Mouse (Mus musculus) gastrocnemius, adult 8-10 months (tissue): ENCODE results near the gene Mmp11. TPM values are rescaled to one million over a fixed set of nuclear protein-coding genes. Genes with fewer than 3 reads are reported as not detected.
"Not testable (repeated sequence)": the region's sequence is repeated elsewhere in the genome, so short reads cannot be mapped to it uniquely, and the experiment has no call there.

Experiments
- DNase-seq, 2 experiments: peaks; one replicate each; pipeline ENCODE4 v3.0.0; 2022; ENCODE audit warnings: low spot score in 2 of 2
- total RNA-seq, 4 experiments: library from RNA; stranded (reverse); gene quantifications; 2 replicates each; pipeline ENCODE4 v1.2.4; 2022

The Mmp11 gene
- total RNA-seq, 4 experiments from 2014 or later = 0.77 to 2.3 (median 1.4) TPM

- DNase-seq = peak; percentile 74 to 75
These were observed 38.9 kb downstream of the Mmp11 start for GRCm38 (mm10) chr10:75897373-75897772.

- no peak for DNase-seq
These were observed 40.1 kb downstream of the Mmp11 start for GRCm38 (mm10) chr10:75896208-75896607.

- no peak for DNase-seq
These were observed 40.6 kb downstream of the Mmp11 start for GRCm38 (mm10) chr10:75895730-75896129.

- DNase-seq = no peak
These were observed 41.7 kb downstream of the Mmp11 start for GRCm38 (mm10) chr10:75894601-75895000.

- DNase-seq = peak; percentile 83 to 86
These were observed 43.1 kb downstream of the Mmp11 start, which contains the start of gene Derl3 for GRCm38 (mm10) chr10:75893089-75893750. Derl3 (plus strand) TSS chr10:75893413.

DNA sequence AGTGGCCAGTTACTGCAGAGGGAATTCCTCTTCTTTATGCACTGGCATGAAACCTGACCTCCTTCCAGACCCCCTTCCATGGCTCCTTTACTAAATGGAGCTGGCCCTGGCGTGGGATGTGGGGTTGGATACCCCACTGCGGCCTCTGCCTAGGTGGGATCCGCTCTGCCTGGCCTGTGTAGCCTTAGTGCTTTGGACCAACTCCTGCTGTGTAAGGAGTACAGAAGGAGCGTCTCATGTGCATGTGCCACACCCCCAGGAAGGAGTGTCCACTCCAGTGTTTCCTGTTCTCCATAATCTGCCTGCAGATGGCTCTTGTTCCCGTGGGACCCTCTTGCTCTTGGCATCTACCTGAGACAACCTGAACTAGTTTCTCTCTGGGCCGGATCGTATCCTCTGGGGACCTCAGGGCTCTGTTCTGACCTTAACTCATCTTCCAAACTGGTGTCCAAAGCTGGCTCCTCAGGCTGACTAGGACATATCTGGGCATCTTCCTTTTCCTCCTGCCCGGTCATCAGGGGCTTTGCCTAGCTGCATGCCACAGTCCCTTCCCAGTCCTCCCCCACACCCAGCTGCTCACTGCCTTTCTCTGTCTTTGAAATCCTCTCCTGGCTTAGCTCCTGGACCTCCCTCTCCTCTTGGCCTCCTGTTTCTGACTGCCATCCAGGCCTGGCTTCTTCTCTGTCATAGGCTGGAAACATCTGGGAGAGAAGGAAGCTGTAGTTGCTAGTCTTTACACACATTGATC is 46.7 kb downstream of the Mmp11 start:
- DNase-seq = no peak

GRCm38 (mm10) chr10:75887504-75887903 is 48.8 kb downstream of the Mmp11 start:
- DNase-seq = not testable (repeated sequence)

DNA sequence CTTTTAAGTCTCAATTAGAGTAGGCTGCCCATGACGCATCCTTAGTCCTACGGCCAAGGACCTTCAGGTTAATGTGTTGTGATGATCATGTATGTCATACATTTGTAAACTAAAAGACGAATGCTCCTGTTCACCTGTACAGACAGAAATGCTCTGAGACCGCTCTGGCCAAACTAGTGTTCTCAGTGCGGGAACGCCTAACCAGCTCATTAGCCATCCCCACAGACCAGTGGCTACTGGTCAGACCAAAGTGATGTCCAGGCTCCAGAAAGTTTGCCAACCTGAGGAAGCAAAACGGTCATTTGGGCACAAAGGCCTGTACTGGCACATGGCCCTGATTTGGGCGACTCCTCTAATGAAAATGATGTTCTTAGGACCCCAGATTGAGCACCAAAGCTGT is 51.6 kb downstream of the Mmp11 start:
- DNase-seq = no peak

GRCm38 (mm10) chr10:75883232-75883552 is 53.1 kb downstream of the Mmp11 start:
- DNase-seq = peak; percentile 53 to 68

GRCm38 (mm10) chr10:75882433-75883231 is 53.7 kb downstream of the Mmp11 start:
- no peak for DNase-seq

DNA sequence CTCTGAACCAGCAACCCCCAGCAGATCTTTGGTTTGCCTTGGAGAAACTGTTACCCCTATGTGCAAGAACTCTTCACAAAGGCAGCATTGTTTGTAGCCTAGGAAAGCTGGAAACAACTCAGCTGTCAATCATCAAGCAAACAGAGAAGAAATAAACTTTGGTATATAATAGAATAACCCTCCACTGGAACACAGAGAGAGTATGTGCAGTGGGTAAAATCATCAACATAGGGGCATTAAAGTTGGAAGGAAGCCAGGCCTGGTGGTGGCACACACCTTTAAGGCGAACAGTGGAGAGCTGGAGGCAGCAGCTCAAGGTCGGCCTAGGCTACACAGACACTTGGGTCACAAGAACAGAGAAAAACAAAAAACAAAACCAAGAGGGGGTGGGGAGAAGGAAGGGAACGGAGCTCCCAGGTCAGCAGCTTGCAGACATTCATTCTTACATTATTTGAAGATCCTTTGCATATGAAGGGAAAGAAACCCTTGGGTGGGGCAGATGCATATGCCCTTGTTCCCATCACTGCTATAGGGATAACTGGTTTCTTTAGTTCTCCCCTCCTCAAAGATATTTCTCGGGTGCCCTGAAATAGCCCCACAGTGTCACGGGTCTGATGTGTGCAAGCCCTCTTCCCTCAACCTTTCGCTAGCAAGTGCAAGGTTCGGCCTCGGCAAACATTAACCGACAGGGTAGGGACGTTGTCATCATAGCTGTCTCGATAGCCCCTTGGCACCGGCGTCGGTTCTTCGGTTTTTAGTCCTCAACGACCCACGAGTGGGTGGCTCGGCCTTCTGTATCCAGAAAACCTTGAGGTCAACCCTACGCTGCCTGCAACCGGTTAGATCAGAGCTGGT is 54.5 kb downstream of the Mmp11 start:
- DNase-seq = no peak

- no peak for DNase-seq
These were observed 55.3 kb downstream of the Mmp11 start for GRCm38 (mm10) chr10:75880771-75881577.

DNA sequence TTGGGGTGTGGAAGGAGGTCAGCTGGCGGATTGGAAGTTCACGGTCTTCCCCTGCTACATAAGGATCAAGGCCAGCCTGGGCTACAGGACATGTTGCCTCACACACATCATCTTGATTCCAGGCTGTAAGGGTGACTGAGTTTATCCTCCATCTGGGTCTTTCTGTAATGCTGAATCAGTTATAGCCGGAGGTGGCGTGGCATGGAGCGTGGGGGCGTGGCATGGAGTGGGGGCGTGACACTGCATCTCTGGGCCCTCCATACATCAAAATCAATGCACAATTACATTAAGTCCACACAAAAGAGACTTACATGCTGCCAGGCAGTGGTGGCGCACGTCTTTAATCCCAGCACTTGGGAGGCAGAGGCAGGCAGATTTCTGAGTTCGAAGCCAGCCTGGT is 55.9 kb downstream of the Mmp11 start:
- no peak for DNase-seq

DNA sequence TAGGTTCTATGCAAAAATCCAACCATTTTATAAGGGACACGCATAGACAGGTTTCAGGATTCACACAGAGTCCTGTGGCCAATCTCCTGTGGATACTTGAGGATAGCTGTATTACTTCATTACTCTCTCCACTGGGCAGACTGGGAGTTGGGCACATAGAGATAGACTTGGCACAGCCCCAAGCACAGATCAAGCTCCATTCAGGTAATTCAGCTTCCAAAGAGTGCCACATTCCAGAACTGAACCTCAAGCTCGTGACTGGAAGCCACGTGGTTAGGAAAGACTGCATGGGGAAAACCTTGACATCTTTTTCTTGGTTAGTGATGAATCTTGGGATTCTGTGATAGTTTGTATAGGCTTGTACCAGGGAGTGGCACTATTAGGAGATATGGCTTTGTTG is 57.5 kb downstream of the Mmp11 start:
- no peak for DNase-seq

DNA sequence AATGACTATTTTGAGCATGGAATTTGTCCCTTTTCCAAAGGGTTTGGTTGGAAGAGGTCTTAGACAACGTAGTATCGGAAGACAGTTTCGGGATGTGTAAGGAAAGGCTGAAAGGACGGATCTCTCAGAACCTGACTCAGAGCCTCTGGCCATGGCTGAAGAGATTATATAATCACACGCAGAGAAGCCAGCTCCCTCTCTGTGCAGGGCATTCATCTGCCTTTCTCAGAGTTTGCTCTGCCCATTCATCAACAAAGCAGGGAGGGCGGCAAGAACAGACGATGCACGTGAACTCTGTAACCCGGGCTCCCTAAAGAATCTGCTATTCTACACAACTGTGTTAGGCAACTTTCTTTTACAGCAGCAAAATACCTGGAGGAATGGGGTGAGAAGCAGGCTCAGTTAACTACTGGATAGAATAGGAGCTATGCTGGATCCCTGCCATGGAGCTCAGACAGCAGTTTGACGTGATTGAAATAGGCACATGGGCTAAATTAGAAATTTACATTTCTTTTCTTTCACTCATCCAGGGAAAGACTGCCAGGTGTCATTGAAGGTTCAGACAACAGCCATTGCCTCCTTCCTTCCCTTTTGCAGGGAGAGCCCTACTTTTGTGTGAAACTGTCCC is 62.6 kb downstream of the Mmp11 start:
- no peak for DNase-seq

Other genes with a start within 250 kb of the Mmp11 start
- 1 to 10 TPM; 6.6 to 9.3 (median 7.4) TPM for gene Cabin1, start 172.2 kb downstream of the Mmp11 start, total RNA-seq
- gene Ddt, start 163.1 kb downstream of the Mmp11 start, total RNA-seq = 10 to 100 TPM; 23.6 to 32.6 (median 29.5) TPM
- gene Gm20441, start 155.5 kb downstream of the Mmp11 start, total RNA-seq = not detected
- 1 to 10 TPM; 2.6 to 4.8 (median 3.1) TPM for gene Gstt3, start 155.1 kb downstream of the Mmp11 start, total RNA-seq
- 1 to 10 TPM; 4.6 to 8.3 (median 4.8) TPM for gene Gstt1, start 137.9 kb downstream of the Mmp11 start, total RNA-seq
- gene Gstt4, start 114.0 kb downstream of the Mmp11 start, total RNA-seq = not detected
- 1 to 10 TPM; 2.7 to 6.5 (median 3.8) TPM for gene Gstt2, start 99.1 kb downstream of the Mmp11 start, total RNA-seq
- gene Mif, start 76.3 kb downstream of the Mmp11 start, total RNA-seq = 100 to 1,000 TPM; 144 to 161 (median 157) TPM
- 1 to 10 TPM in 1 of 4 experiments, not detected in 3; 1.1 TPM for gene Derl3, start 43.1 kb downstream of the Mmp11 start, total RNA-seq
- gene Smarcb1, start 14.9 kb downstream of the Mmp11 start, total RNA-seq = 10 to 100 TPM; 11.0 to 16.7 (median 11.5) TPM
- gene Chchd10, start 3.4 kb downstream of the Mmp11 start, total RNA-seq = 1,000 to 10,000 TPM; 1,130 to 1,571 (median 1,273) TPM
- gene Gm867, start 4.2 kb upstream of the Mmp11 start, total RNA-seq = not detected
- not detected for gene Vpreb3, start 6.6 kb upstream of the Mmp11 start, total RNA-seq
- gene Gm5134, start 18.0 kb upstream of the Mmp11 start, total RNA-seq = not detected
- gene Zfp280b, start 96.2 kb upstream of the Mmp11 start, total RNA-seq = 10 to 100 TPM in 1 of 4 experiments, 1 to 10 TPM in 3; 7.9 to 11.0 (median 9.2) TPM
- gene Slc5a4b, start 174.5 kb upstream of the Mmp11 start, total RNA-seq = not detected
- gene Slc5a4a, start 211.0 kb upstream of the Mmp11 start, total RNA-seq = not detected